Mouse (Mus musculus) forebrain, embryonic 13.5 days (tissue): Measurements from ENCODE around the gene Imp3. TPM values are rescaled to one million over a fixed set of nuclear protein-coding genes. Genes with fewer than 3 reads are reported as not detected.
"Not testable (repeated sequence)": the region's sequence is repeated elsewhere in the genome, so short reads cannot be mapped to it uniquely, and the experiment has no call there.

ENCODE experiments used
- ATAC-seq: fragments of 200-750 bp; cut with Nextera tagmentation; 2 replicates; pipeline ENCODE4 v1.8.0; 2017
- H3K27ac ChIP-seq: fragments of 300-500 bp; sonication (generic); 2 replicates; pipeline ENCODE4 v1.5.1; 2015; ENCODE audit warnings: inconsistent platforms, mild to moderate bottlenecking, moderate library complexity
- H3K27me3 ChIP-seq: fragments of 300-500 bp; sonication (generic); 2 replicates; pipeline ENCODE4 v1.6.1; 2015; ENCODE audit warnings: mild to moderate bottlenecking, inconsistent platforms
- H3K36me3 ChIP-seq: fragments of 300-500 bp; sonication (generic); 2 replicates; pipeline ENCODE4 v1.6.1; 2015; ENCODE audit warnings: mild to moderate bottlenecking, inconsistent platforms; ENCODE audit not compliant: poor library complexity, severe bottlenecking
- H3K4me1 ChIP-seq: fragments of 300-500 bp; sonication (generic); 2 replicates; pipeline ENCODE4 v1.6.1; 2015; ENCODE audit warnings: inconsistent platforms
- H3K4me2 ChIP-seq: fragments of 300-500 bp; sonication (generic); 2 replicates; pipeline ENCODE4 v1.6.1; 2015; ENCODE audit warnings: inconsistent platforms, mild to moderate bottlenecking, moderate library complexity
- H3K4me3 ChIP-seq: fragments of 300-500 bp; sonication (generic); 2 replicates; pipeline ENCODE4 v1.5.1; 2015; ENCODE audit warnings: mild to moderate bottlenecking, inconsistent platforms
- H3K9ac ChIP-seq: fragments of 300-500 bp; sonication (generic); 2 replicates; pipeline ENCODE4 v1.6.1; 2015; ENCODE audit warnings: mild to moderate bottlenecking, inconsistent platforms
- H3K9me3 ChIP-seq: fragments of 300-500 bp; sonication (generic); replicated peaks from 2 replicates; pipeline ENCODE4 v1.6.1; 2016; ENCODE audit warnings: inconsistent platforms
- WGBS: fragments of 180-500 bp; shearing (Covaris S2); methylation state at CpG from one replicate; pipeline ENCODE4 v1.1.7; 2015; 5-methylcytosine and 5-hydroxymethylcytosine counted together
- polyA plus RNA-seq: library from polyadenylated mRNA; unstranded; fragments of >200 nt; fragmentation: Nextera tagmentation; extraction: Ambion mirVana; gene quantifications from 2 replicates; pipeline ENCODE4 v1.2.1, GENCODE M21; 2015

Gene Imp3
- polyA plus RNA-seq, 1 experiment from 2014 or later = 89.0 TPM

DNA sequence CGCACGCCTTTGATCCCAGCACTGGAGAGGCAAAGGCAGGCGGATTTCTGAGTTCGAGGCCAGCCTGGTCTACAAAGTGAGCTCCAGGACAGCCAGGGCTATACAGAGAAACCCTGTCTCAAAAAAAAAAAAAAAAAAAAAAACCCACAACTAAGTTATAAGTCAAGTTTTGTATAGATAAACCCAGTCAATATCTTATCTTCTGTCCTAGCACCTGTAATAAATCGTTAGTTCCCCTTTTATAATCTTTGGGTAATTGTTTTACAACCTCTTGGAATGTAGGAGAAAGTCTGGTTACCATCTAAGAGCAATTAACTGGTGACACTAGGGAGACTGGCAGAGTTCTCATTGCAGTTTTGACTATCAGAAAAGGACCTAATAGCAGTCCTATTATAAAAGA lies 11.4 kb downstream of the Imp3 start:
- not testable (repeated sequence) for H3K27ac ChIP-seq, H3K9ac ChIP-seq, ATAC-seq, H3K4me2 ChIP-seq, H3K36me3 ChIP-seq, H3K27me3 ChIP-seq, H3K9me3 ChIP-seq, H3K4me3 ChIP-seq
- WGBS = 94% methylated on average over 5 of the region's 5 CpGs
- H3K4me1 ChIP-seq = peaks cover 14% of the 10 kb centered on the region

DNA sequence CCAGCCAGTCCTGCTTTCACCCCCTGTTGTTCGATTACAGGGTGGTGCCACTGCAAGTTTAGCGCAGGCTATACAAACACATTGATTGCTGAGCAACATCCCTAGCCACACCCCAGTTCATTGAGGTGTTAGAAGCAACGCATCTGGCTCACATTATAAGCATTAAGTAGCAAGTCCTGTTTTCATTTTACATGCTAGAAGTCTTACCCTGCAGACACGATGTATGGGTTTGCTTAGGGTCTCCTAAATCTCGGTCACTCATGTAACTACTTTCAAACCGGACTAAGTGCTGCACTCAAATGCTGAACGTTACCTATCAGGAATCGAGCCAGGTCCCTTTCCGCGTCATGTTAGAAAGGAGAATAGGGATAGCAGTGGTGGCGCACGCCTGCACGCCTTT lies 12.5 kb downstream of the Imp3 start:
- 41% methylated on average over 13 of the region's 13 CpGs for WGBS
- Histone ChIP-seq H3K27me3 (no peaks in the 10 kb centered on the region), H3K27ac (peak overlapping the region; percentile 52; the same call in 1 of the 2 replicates), H3K4me1 (peaks cover 14% of the 10 kb centered on the region), H3K4me3 (peak overlapping the region; percentile 53), H3K4me2 (peak overlapping the region; percentile 89), H3K9me3 (no peaks in the 10 kb centered on the region), H3K36me3 (no peaks in the 10 kb centered on the region), H3K9ac (peak overlapping the region; percentile 54)
- no peak for ATAC-seq

DNA sequence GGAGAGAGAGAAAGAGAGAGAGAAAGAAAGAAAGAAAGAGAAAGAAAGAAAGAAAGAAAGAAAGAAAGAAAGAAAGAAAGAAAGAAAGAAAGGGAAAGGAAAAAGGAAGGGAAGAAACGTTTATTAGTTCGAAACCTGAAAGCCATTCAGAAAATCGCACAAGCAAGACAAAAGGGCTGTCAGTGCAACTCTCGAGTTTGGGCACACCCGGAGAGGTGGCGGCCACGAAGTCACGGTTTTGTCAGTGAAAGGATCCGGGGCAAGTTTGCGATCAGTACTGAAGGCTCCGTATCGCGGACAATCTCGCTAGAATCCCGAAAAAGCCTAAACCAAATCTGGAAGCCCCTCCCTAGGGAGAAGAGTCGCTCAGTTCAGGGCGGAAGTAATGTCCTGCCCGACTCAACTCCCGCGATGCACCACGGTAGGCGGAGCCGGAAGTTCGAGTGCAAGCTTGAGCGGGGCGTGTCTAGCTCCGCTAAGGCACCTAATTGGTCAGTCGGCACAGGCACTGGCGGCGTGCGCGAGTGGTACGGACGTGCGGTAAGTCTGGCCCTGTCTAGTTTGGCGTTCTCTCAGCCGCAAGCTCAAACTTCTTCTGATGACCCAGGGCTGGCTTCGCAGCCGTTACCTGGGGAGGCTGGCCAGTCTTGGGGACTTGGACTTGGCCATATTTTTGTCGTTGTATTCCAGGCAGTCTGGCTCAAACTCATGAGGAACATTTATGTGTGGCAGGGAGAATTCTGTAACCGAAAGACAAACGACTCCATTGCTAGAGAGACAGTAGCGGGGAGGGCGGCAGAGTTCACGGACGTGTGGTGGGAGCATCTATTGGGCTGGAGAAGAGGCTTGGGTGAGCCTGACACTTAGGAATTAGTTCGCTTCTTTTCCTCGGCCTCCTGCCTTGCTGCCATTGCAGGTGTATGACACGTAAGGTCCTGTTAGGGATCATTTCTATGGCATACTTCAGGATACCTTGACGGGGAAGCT lies 13.4 kb downstream of the Imp3 start, which contains the start of gene Snupn:
Snupn (plus strand) TSS at position 465 of the 987 bp plus-strand sequence.
- Histone ChIP-seq H3K9me3 (no peaks in the 10 kb centered on the region), H3K4me2 (peak within 1 kb of the TSS; percentile 89), H3K4me3 (peak within 1 kb of the TSS; percentile 53), H3K36me3 (0 out of 2 replicates have a peak, but pooled peaks cover 2% of the 10 kb centered on the region), H3K27me3 (no peaks in the 10 kb centered on the region), H3K9ac (peak within 1 kb of the TSS; percentile 80), H3K4me1 (peaks cover 14% of the 10 kb centered on the region), H3K27ac (peak within 1 kb of the TSS; percentile 85)
- peak; percentile 100 for ATAC-seq
- WGBS = under 1% methylated on average over 50 of the region's 50 CpGs

DNA sequence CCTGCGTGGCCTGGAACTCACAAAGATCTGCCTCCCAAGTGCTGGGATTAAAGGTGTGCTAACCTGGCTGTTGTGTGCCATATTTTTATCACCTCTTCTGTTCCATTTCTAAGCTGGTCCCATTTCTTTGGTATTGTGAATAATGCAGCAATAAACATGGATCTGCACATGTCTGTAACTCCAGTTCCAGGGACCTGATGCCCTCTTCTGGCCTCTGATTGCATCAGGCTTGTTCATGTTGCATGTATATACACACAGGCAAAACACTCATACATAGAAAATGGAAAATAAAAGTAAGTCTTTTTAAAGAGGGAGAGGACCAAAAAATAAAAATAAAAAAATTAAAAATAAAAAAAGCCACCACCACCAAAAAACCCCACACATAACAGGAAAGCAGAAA lies 16.3 kb downstream of the Imp3 start:
- Histone ChIP-seq H3K4me1 (peaks cover 14% of the 10 kb centered on the region), H3K36me3 (0 out of 2 replicates have a peak, but pooled peaks cover 5% of the 10 kb centered on the region), H3K27ac (no peak overlapping the region), H3K9me3 (no peaks in the 10 kb centered on the region), H3K9ac (no peak overlapping the region), H3K4me2 (no peak overlapping the region), H3K4me3 (no peak overlapping the region), H3K27me3 (no peaks in the 10 kb centered on the region)
- no peak for ATAC-seq
- 97% methylated on average over 1 of the region's 1 CpGs for WGBS

DNA sequence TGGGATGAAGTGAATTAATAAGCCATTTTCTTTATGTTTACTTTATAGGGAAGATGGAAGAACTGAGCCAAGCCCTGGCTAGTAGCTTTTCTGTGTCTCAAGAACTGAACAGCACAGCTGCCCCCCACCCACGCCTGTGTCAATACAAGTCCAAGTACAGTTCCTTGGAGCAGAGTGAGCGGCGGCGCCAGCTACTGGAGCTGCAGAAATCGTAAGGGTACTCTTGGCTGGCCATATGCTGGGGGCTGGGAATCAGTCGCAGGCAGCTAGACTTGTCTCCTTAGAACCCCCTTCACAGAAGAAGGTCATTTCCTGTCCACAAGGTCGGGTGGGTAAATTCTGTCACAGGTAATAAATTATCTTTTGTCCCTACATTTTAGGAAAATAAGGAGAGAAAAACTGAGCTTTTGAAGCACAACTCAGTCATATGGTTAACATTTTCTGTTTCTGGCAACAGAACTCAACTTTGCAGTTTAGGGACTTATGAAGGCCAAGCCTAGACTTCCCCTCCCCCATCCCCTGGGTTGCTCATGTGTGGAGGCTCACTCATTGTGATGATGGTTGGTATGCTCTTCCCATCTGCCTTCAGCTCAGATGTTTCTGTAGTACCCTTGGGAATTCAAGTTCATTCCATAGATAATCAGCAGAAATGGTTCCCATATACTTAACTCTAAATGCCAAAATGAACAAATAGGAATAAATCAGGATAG lies 19.8 kb downstream of the Imp3 start:
- no peak for ATAC-seq
- no peaks in the 10 kb centered on the region for H3K4me1 ChIP-seq
- peaks cover 17% of the 10 kb centered on the region for H3K36me3 ChIP-seq
- H3K27ac ChIP-seq = no peak overlapping the region
- H3K27me3 ChIP-seq = no peaks in the 10 kb centered on the region
- no peak overlapping the region for H3K9ac ChIP-seq
- no peak overlapping the region for H3K4me3 ChIP-seq
- H3K4me2 ChIP-seq = no peak overlapping the region
- no peaks in the 10 kb centered on the region for H3K9me3 ChIP-seq
- 90% methylated on average over 7 of the region's 7 CpGs for WGBS

DNA sequence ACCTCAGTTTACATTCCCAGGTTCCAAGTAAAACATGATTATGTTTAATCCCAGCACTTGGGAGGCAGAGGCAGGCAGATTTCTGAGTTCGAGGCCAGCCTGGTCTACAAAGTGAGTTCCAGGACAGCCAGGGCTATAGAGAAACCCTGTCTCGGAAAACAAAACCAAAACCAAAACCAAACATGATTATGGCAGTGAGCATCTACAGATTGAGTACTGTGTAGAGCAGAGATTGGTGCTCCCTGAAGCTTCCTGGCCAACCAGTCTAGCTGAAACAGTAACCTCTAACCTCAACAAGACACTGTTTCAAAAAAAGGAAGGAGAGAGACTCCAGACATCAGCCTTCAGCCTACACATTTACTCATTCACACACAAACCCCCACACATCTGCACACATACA lies 21.4 kb downstream of the Imp3 start:
- no peak overlapping the region for H3K4me2 ChIP-seq
- no peaks in the 10 kb centered on the region for H3K27me3 ChIP-seq
- H3K9me3 ChIP-seq = no peaks in the 10 kb centered on the region
- no peak for ATAC-seq
- no peaks in the 10 kb centered on the region for H3K4me1 ChIP-seq
- no peak overlapping the region for H3K27ac ChIP-seq
- no peak overlapping the region for H3K9ac ChIP-seq
- H3K4me3 ChIP-seq = no peak overlapping the region
- H3K36me3 ChIP-seq = peaks cover 31% of the 10 kb centered on the region
- 92% methylated on average over 2 of the region's 2 CpGs for WGBS

DNA sequence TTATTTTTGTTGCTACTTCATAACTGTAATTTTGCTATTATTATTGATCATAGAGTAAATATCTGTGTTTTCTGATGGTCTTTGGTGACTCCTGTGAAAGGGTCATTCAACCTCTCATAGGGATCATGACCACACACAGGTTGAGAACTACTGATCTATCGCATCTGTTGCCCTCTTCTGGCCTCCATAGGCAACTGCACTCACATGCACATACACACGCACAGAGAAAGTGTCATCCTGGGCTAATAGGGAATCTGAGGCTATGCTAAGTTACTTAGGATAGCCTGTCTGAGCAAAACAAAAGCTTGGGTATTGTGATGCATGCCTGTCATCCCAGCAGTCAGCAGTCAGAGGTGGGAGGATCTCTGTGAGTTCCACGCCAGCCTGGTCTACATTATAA lies 24.3 kb downstream of the Imp3 start:
- no peaks in the 10 kb centered on the region for H3K4me1 ChIP-seq
- H3K4me3 ChIP-seq = no peak overlapping the region
- 95% methylated on average over 3 of the region's 3 CpGs for WGBS
- no peaks in the 10 kb centered on the region for H3K9me3 ChIP-seq
- H3K36me3 ChIP-seq = peaks cover 43% of the 10 kb centered on the region
- H3K9ac ChIP-seq = no peak overlapping the region
- no peak overlapping the region for H3K4me2 ChIP-seq
- ATAC-seq = no peak
- no peak overlapping the region for H3K27ac ChIP-seq
- no peaks in the 10 kb centered on the region for H3K27me3 ChIP-seq

DNA sequence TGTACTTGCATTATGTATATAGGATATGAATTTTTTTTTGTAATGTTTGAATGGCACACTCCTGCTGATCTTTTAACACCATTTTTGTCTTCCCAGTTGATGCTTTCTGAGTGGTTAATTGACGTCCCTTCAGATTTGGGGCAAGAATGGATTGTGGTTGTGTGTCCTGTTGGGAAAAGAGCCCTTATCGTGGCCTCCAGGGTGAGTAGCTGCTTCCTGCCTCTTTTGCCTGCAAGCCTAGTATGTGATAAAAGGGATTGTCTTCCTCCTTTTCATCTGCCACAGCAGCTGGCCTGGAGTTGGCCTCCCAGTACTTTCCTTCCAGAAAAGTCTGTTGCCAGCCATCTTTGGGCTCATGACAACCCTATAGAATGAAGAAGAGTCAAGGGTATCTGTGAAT lies 32.9 kb downstream of the Imp3 start:
- H3K36me3 ChIP-seq = peaks cover 38% of the 10 kb centered on the region
- no peaks in the 10 kb centered on the region for H3K27me3 ChIP-seq
- no peak overlapping the region for H3K4me3 ChIP-seq
- no peak for ATAC-seq
- no peaks in the 10 kb centered on the region for H3K4me1 ChIP-seq
- H3K9ac ChIP-seq = no peak overlapping the region
- H3K27ac ChIP-seq = no peak overlapping the region
- no peak overlapping the region for H3K4me2 ChIP-seq
- 83% methylated on average over 2 of the region's 2 CpGs for WGBS
- no peaks in the 10 kb centered on the region for H3K9me3 ChIP-seq

DNA sequence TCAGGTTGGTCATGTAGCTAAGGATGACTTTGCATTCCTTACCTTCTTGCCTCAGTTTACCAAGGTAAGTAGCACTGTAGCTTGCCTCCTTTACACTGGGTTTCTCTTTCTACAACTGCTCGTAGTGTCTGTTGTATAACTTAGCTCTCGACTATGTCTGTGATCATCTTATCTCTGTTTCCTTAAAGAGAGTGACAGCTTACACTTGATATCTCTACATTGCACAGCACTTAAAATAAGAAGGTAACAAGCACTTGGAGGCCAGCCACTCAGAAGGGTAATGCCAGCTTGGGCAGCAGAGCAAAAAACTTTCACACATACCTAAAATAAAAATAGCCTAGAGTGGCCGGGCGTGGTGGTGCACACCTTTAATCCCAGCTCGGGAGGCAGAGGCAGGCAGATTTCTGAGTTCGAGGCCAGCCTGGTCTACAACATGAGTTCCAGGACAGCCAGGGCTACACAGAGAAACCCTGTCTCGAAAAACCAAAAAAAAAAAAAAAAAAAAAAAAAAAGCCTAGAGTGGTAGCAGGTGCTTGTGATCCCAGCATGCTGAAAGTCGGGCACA lies 36.8 kb downstream of the Imp3 start:
- 87% methylated on average over 8 of the region's 8 CpGs for WGBS
- ATAC-seq = no peak

DNA sequence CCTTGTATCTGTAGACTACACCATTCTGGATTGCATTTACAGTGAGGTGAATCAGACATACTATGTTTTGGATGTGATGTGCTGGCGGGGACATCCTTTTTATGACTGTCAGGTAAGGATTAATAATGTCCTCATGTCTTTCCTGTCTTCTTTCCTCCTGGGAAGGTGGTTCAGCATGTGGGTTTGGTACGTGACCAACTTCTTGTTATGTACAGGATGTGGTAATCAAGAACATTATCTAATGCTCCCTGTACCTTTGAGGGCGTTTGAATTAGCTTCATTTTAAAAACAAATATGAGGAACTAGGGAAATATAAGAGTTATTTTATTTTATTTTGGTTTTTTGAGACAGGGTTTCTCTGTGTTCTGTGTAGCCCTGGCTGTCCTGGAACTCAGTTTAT lies 37.9 kb downstream of the Imp3 start:
- Histone ChIP-seq H3K36me3 (peaks cover 33% of the 10 kb centered on the region), H3K27ac (no peak overlapping the region), H3K27me3 (no peaks in the 10 kb centered on the region), H3K9ac (no peak overlapping the region), H3K9me3 (no peaks in the 10 kb centered on the region), H3K4me3 (no peak overlapping the region), H3K4me1 (no peaks in the 10 kb centered on the region), H3K4me2 (no peak overlapping the region)
- no peak for ATAC-seq
- 82% methylated on average over 3 of the region's 3 CpGs for WGBS

More for the DNA sequence above, 36.8 kb downstream of the Imp3 start:
- Histone ChIP-seq H3K4me1 (no peaks in the 10 kb centered on the region), H3K9ac (no peak overlapping the region), H3K4me2 (no peak overlapping the region), H3K4me3 (no peak overlapping the region), H3K36me3 (peaks cover 31% of the 10 kb centered on the region), H3K9me3 (no peaks in the 10 kb centered on the region), H3K27me3 (no peaks in the 10 kb centered on the region), H3K27ac (no peak overlapping the region)

DNA sequence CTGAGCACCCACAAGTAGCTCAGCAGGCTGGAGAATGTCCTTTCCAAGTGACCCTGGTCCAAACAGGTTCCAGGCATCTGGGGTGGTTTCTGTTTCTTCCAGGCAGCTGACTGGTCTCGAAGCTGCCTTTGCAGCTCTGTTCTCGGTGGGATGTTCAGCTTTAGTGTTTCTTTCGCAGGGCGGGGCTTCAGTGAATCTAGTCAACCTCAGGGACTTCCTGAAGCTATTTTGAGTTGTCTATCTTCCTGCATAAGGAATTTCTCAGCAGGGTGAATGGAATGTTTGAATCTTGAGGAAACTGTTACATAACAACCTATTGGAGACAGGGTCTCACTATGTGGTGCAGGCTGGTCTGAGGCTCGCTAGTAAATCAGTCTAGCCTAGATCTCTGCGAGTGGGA lies 42.9 kb downstream of the Imp3 start:
- H3K27me3 ChIP-seq = no peaks in the 10 kb centered on the region
- H3K9ac ChIP-seq = no peak overlapping the region
- no peaks in the 10 kb centered on the region for H3K9me3 ChIP-seq
- H3K4me3 ChIP-seq = no peak overlapping the region
- no peak overlapping the region for H3K27ac ChIP-seq
- ATAC-seq = no peak
- no peaks in the 10 kb centered on the region for H3K4me1 ChIP-seq
- WGBS = 93% methylated on average over 6 of the region's 6 CpGs
- no peak overlapping the region for H3K4me2 ChIP-seq
- peaks cover 42% of the 10 kb centered on the region for H3K36me3 ChIP-seq

DNA sequence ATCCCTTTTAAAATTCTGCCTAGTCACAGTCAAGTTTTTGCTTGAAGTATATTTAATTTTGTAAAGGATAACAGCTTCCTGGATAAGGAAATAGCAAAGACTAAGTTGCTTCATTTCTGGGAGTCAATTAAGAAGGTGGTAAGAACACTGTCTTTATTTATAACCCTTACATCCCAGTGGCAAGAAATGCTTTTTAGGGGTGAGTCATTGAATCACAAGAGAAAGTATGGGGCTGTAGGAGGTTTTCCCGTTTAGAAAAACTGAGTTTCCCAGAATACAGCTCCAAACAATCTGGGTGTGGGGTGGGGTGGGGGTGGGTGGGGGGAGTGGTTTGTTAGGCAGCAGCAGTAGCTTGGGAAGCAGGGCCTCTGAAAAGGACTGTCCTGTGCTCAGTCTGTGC lies 44.2 kb downstream of the Imp3 start:
- Histone ChIP-seq H3K27me3 (no peaks in the 10 kb centered on the region), H3K36me3 (peaks cover 39% of the 10 kb centered on the region), H3K4me1 (no peaks in the 10 kb centered on the region), H3K4me3 (no peak overlapping the region), H3K27ac (no peak overlapping the region), H3K9me3 (no peaks in the 10 kb centered on the region), H3K4me2 (no peak overlapping the region), H3K9ac (no peak overlapping the region)
- ATAC-seq = no peak
- WGBS = 58% methylated on average over 1 of the region's 1 CpGs
